Mouse (Mus musculus): ENCODE data around the gene Ryk.

DNA sequence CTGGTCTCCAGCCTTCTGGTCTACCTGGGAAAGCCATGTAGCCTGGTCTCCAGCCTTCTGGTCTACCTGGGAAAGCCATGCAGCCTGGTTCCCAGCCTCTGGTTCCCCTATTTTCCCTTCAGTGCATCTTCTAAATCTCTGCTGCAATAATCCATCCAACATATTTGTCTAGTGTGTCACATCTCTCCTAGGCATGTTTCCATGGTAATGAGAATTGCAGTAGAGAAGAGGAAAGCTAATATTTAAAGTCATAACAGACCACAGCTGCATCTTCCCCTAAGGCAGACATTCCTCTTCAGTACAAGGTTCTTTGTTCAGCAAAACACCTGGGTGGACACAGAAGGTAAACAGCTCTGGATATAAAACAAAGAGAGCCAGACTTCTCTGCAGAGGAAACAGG lies 16.5 kb upstream of the Ryk start:
- TF ChIP-seq CTCF (IDR thresholded peaks at IDR 0.05; ENCODE audit: control insufficient read depth, insufficient read depth, low read length) (no peak), POLR2A (IDR thresholded peaks at IDR 0.05; ENCODE audit: borderline replicate concordance, control insufficient read depth, low read depth, low read length) (no peak)
